Mouse (Mus musculus) forebrain, postnatal 0 days (tissue): Measurements from ENCODE around the gene Macrod1. TPM values are rescaled to one million over a fixed set of nuclear protein-coding genes. Genes with fewer than 3 reads are reported as not detected.

ENCODE experiments used
- ATAC-seq: fragments of 200-750 bp; cut with Nextera tagmentation; 2 replicates; pipeline ENCODE4 v1.8.0; 2017; ENCODE audit warnings: mild to moderate bottlenecking, moderate library complexity
- DNase-seq: peaks from one replicate; pipeline ENCODE4 v3.0.0-alpha.2; 2015
- H3K27ac ChIP-seq: fragments of 300-500 bp; sonication (generic); 2 replicates; pipeline ENCODE4 v1.5.1; 2014; ENCODE audit warnings: low read depth, mild to moderate bottlenecking, antibody characterized with exemption, low read length, moderate library complexity, mixed read lengths
- H3K27me3 ChIP-seq: fragments of 300-500 bp; sonication (generic); 2 replicates; pipeline ENCODE4 v1.6.1; 2014; ENCODE audit warnings: mild to moderate bottlenecking, low read length, mixed read lengths; ENCODE audit not compliant: insufficient read depth
- H3K36me3 ChIP-seq: fragments of 300-500 bp; sonication (generic); 2 replicates; pipeline ENCODE4 v1.6.1; 2014; ENCODE audit warnings: mild to moderate bottlenecking, moderate library complexity; ENCODE audit not compliant: insufficient read depth
- H3K4me1 ChIP-seq: fragments of 300-500 bp; sonication (generic); 2 replicates; pipeline ENCODE4 v1.6.1; 2014; ENCODE audit warnings: antibody characterized with exemption; ENCODE audit not compliant: insufficient read depth
- H3K4me2 ChIP-seq: fragments of 300-500 bp; sonication (generic); 2 replicates; pipeline ENCODE4 v1.6.1; 2014; ENCODE audit warnings: low read depth, mild to moderate bottlenecking, moderate library complexity
- H3K4me3 ChIP-seq: fragments of 300-500 bp; sonication (generic); 2 replicates; pipeline ENCODE4 v1.5.1; 2014; ENCODE audit warnings: low read depth, low read length, mixed read lengths
- H3K9ac ChIP-seq: fragments of 300-500 bp; sonication (generic); 2 replicates; pipeline ENCODE4 v1.6.1; 2014; ENCODE audit warnings: mild to moderate bottlenecking
- H3K9me3 ChIP-seq: fragments of 300-500 bp; sonication (generic); 2 replicates; pipeline ENCODE4 v1.6.1; 2016; ENCODE audit warnings: low read length
- CTCF ChIP-seq: sonication (generic); IDR thresholded peaks from 2 replicates; pipeline ENCODE4 v1.5.1; 2016; ENCODE audit warnings: antibody characterized with exemption, control low read depth, low read depth
- WGBS: fragments of 180-500 bp; shearing (Covaris S2); extraction: QIAGEN DNeasy Blood & Tissue Kit; methylation state at CpG from one replicate; pipeline ENCODE4 v1.1.7; 2014; 5-methylcytosine and 5-hydroxymethylcytosine counted together
- polyA plus RNA-seq: library from polyadenylated mRNA; unstranded; fragments of >200 nt; fragmentation: Nextera tagmentation; extraction: Ambion mirVana; gene quantifications from 2 replicates; pipeline ENCODE4 v1.2.1, GENCODE M21; 2015
- total RNA-seq: library from RNA; depleted of rRNA; stranded (reverse); fragments of >200 nt; gene quantifications from 2 replicates; pipeline ENCODE4 v1.2.3, GENCODE M21; 2014

The Macrod1 gene
- total and polyA plus RNA-seq, 2 experiments from 2014 or later, result 8.0 to 8.1 TPM

DNA sequence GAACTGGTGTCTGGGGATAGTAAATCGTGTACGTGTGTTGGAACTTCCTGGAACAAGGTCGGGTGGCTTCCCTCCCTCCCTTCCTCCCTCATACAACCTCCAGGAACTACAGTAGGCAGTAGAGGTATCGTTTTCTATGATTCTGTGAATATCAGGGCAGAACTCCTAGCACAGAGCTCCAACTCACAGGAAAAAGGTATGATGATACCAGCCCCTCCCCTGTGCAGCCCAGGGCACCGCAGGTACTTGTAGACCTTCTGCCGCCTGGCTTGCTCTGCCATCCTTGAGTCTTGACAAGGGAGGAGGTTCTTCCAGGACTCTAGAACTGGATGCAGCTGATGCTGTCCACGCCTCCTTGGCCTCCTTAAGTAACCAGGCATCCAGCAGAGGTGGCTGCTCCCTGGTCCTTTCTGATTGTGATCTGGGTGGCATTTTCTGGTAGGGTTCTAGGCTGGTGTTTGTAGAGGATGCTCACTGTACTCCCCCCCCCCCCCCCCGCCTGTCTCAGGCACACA, 10.3 kb downstream of the Macrod1 start:
- H3K4me3 ChIP-seq, result no peak overlapping the region
- H3K4me2 ChIP-seq, result no peak overlapping the region
- no peak for DNase-seq
- no peak overlapping the region for H3K9ac ChIP-seq
- no peaks in the 10 kb centered on the region for H3K9me3 ChIP-seq
- no peaks in the 10 kb centered on the region for H3K36me3 ChIP-seq
- WGBS, result 46% methylated on average over 8 of the region's 8 CpGs
- peaks cover 23% of the 10 kb centered on the region for H3K4me1 ChIP-seq
- TF ChIP-seq CTCF, result no peak
- no peak overlapping the region for H3K27ac ChIP-seq
- H3K27me3 ChIP-seq, result no peaks in the 10 kb centered on the region
- ATAC-seq, result no peak

DNA sequence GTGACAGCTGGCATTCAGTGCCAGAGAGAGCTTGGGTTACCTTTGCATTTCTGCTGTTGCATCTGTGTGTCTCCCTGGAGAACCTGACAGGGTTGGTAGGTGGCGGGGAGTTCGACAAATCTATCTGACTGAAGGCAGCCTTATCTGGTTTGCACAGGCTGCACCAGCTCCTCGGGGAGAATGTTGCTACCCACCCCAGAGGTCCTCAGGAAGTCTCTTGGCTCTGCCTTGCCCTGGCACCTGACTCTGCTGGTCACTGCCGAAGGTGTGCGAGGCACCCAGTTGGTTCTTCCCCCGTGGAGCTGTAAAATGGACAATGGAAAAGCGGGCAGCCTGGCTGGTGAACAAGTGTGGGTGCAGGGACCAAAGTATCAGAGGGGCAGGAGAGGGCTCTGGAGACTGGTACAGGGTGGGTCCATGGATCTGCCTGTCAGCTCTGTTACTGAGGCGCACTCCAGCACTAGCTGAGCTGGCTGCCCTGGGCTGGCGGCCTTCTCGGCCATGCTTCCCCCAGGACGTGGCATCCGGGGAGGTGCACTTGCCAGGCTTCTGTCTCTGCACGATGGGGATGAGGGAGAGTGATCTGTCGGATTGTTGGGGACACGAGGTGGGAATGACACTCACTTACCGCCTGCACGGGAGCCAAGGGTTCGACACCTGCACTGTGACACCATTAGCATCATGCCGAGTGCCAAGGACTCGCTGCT, 10.9 kb downstream of the Macrod1 start:
- Histone ChIP-seq H3K27ac (no peak overlapping the region), H3K4me2 (peak overlapping the region; percentile 35; the same call in 1 of the 2 replicates), H3K4me1 (peaks cover 23% of the 10 kb centered on the region), H3K9me3 (no peaks in the 10 kb centered on the region), H3K4me3 (no peak overlapping the region), H3K27me3 (no peaks in the 10 kb centered on the region), H3K36me3 (no peaks in the 10 kb centered on the region), H3K9ac (no peak overlapping the region)
- DNase-seq (no peak), ATAC-seq (no peak)
- WGBS, result 51% methylated on average over 20 of the region's 20 CpGs
- TF ChIP-seq CTCF, result no peak

DNA sequence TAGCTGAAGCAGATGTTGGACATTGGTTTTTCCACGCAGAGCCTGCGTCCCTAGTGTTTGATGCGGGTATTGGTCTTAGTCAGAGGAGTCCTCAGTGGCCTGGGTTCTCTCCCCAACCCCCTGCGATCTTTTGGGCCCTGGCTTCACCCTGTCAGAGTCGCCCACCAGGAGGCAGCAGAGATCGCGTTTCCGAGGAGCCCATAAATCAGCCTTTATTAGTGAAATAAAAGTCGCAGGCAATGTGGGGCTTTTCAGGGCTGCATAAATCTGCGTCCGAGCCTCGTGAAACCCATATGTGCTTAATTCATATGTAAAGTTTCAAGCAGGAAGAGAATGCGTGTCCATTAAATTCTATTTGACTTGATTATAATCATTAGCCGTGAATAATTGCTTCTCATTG, 11.5 kb downstream of the Macrod1 start:
- ATAC-seq (peak; percentile 68), DNase-seq (peak; percentile 88)
- Histone ChIP-seq H3K36me3 (no peaks in the 10 kb centered on the region), H3K27ac (no peak overlapping the region), H3K4me3 (0 out of 2 replicates have a peak overlapping the region, but pooled peaks have one; percentile 8), H3K4me2 (peak overlapping the region; percentile 35), H3K9ac (no peak overlapping the region), H3K4me1 (peaks cover 23% of the 10 kb centered on the region), H3K27me3 (no peaks in the 10 kb centered on the region), H3K9me3 (no peaks in the 10 kb centered on the region)
- WGBS, result 2% methylated on average over 14 of the region's 14 CpGs
- TF ChIP-seq CTCF, result peak; percentile 91

DNA sequence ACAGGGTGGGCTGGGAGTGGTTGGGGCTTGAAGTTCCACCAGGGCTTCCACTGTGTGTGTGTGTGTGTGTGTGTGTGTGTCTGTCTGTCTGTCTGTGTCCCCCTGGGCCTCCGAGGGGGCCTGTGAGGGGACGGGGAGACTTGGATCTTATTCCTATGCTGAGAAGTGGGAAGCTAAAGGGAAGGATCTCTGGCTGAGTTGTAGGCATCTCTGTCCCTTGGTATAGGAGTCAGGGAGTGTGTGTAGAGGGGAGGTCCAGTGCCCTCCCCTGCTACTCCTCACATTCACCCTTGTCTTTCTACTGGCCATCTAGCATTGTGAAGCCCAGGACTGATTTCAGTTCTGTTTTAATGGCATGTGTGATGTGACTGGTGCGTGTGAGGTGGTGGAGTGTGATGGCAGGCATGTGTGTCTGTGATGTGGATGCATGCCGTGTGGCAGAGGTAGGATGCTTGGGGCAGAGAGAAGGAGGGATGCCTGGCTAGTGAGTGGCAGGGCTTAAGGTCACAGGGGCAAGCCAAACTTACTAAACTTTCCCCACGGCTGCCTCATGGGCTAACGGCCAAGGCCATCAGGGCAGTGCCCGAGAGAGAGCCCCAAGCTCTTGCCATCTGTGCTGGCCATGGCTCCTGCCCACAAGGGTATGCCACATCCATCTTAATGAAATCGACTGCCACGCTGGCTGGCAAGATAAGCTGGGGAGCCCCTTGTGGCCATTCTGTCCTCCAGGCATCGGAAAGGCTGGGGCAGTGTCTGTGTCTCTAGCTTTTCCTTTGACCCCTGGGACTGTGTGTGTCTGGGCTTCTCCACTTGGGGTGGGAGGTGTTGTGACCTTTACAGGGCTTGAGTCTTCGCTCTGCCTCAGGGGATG, 12.3 kb downstream of the Macrod1 start:
- Histone ChIP-seq H3K4me3 (no peak overlapping the region), H3K27me3 (no peaks in the 10 kb centered on the region), H3K27ac (no peak overlapping the region), H3K4me1 (peaks cover 23% of the 10 kb centered on the region), H3K36me3 (no peaks in the 10 kb centered on the region), H3K4me2 (peak overlapping the region; percentile 35), H3K9me3 (no peaks in the 10 kb centered on the region), H3K9ac (no peak overlapping the region)
- peak; percentile 59 for TF ChIP-seq CTCF
- DNase-seq (no peak), ATAC-seq (no peak)
- 27% methylated on average over 11 of the region's 11 CpGs for WGBS

DNA sequence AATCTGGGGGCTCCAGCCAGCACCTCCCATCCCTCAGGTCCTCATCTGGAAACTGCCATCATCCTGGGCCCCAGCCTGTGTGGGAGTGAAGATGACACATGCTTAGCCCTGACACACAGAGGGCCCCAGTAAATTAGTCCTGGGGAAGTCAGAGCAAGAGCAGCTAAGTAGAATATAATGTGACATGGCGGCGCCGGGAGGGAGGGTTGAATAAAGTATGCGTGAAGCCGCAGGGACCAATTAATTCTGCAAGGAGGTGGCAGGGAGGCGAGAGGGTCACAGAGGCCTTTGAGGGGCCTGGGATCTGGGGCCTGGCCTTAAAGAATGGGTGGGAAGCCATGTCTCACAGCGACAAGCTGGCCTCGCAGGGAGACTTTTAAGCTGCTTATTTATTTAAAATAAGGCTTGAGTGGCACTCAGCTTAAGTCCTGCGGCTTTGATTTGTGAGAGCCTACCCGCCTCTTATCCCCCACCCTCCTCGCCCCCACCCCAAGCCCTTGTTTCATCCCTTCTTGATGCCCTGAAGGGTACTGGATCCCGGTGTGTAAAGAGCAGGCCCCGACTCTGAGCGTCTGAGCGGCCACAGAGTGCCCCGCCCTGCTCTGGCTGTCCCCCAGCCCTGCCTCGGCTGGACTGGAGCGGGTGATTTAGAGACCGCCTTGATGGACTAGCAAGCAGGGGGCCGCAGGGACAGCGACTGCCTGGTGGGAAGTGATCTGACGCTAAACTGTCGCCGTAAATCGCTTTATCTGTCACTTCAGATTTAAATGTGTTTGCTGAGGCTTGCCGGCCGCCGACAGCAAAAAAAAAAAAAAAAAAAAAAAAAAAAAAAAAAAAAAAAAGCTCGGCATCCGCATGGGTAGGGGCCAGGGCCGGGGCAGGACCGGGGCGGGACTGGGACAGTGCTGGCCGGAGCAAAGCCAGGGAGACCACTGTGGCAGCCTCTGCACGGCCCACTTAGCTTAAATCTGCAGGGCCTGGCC, 13.5 kb downstream of the Macrod1 start:
- Histone ChIP-seq H3K9me3 (no peaks in the 10 kb centered on the region), H3K27ac (no peak overlapping the region), H3K36me3 (no peaks in the 10 kb centered on the region), H3K9ac (no peak overlapping the region), H3K27me3 (no peaks in the 10 kb centered on the region), H3K4me3 (no peak overlapping the region), H3K4me2 (peak overlapping the region; percentile 23; the same call in 1 of the 2 replicates), H3K4me1 (peaks cover 23% of the 10 kb centered on the region)
- ATAC-seq (no peak), DNase-seq (no peak)
- no peak for TF ChIP-seq CTCF
- 13% methylated on average over 33 of the region's 35 CpGs for WGBS

DNA sequence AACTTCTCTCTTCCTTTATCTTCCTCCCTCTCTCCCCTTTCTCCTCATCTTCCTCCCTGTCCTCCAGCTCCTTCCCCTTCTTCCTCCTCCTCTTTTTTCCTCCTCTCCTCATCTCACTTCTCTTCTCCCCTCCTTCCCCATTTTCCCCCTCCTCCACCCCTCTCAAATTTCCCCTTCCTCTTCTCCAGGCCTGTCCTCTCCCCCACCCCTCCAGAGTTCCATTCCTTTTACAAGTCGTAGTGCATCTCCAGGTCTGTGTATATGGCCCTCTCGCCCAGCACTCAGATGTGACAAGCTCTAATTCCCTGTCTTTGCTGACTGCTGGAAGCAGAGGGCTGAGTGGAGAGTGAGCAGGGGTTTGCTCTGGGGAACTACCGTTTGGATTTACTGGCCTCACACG, 14.2 kb downstream of the Macrod1 start:
- DNase-seq (no peak), ATAC-seq (no peak)
- TF ChIP-seq CTCF, result no peak
- Histone ChIP-seq H3K9me3 (no peaks in the 10 kb centered on the region), H3K36me3 (no peaks in the 10 kb centered on the region), H3K27ac (no peak overlapping the region), H3K9ac (no peak overlapping the region), H3K4me1 (peaks cover 23% of the 10 kb centered on the region), H3K27me3 (no peaks in the 10 kb centered on the region), H3K4me2 (0 out of 2 replicates have a peak overlapping the region, but pooled peaks have one; percentile 23), H3K4me3 (no peak overlapping the region)
- 29% methylated on average over 4 of the region's 4 CpGs for WGBS
